Mouse (Mus musculus) adrenal gland, adult 8-10 months (tissue): ENCODE measurements at regions not wholly inside any gene's neighbourhood (a gene's known extent, or its start where the extent isn't known, plus 50 kb on each side); places are given as distances from the start of the nearest gene placed in this dataset.
A peak's percentile ranks its signal among the peaks of the same experiment; 100 is the strongest.

ENCODE experiments used
- DNase-seq: peaks from one replicate; pipeline ENCODE4 v3.0.0; 2022

DNA sequence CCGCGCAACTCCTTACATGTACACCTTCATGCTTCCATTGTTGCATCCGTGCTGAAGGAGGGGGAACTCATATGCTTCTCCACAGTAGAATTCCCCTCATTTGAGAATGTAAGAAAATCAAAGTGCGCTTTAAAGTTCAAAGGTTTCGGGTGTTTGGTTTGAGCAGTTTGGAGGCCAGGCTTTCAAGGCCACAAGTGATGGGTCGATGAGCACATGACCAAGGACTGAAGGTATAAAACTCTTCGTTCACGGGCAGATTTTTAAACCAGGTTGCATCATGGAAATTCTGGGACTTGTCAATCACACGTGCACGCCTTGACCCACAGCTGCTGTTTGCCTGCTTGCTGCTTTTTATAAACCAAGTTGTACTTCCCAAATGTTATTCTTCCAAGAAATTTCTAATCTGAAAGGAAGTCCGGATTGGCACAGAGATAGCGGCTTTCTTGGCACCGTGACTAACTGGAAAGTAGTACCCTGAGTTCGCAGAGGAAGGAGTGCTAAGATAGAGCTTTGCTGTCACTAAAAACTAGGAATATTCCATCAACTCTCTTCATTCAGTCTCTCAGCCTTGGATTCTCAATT, 132.7 kb upstream of the Myt1l start:
- DNase-seq, result peak; percentile 37

GRCm38 (mm10) chr12:29404434-29404833, 123.8 kb upstream of the Myt1l start:
- DNase-seq, result no peak

GRCm38 (mm10) chr12:29409336-29410055, 118.7 kb upstream of the Myt1l start:
- DNase-seq, result no peak

GRCm38 (mm10) chr12:29433936-29434335, 94.2 kb upstream of the Myt1l start:
- no peak for DNase-seq

DNA sequence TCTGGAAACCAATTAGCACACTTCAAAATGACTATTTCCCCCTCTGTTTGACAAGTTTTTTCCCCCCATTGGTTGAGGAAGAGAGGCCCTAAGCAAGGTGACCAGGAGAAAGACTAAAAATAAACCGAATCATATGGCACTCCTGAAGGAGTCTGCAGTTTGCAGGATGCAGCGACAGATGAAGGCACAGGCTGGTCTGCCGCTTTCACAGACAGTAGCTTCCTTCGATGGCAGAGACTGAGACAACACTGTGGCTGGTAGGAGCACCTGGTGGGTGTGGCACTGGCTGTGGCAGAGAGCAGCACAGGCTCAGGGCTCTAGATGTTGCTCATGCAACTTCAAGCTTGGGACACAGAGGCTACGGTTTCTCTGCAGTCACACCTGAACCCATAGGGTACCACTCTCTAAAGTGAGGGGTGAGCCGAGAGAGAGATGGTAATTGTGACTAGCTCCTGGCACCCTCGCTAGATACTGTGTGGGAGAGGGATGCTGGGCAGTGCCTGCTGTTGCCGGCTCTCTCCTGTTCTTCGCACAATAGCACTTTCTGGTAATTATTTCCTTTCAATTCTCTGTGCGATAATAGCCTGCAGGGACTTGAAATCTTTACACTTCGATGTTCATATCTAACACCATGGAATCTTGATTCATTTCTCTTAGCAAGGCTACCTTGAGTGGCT, 88.7 kb upstream of the Myt1l start:
- no peak for DNase-seq

DNA sequence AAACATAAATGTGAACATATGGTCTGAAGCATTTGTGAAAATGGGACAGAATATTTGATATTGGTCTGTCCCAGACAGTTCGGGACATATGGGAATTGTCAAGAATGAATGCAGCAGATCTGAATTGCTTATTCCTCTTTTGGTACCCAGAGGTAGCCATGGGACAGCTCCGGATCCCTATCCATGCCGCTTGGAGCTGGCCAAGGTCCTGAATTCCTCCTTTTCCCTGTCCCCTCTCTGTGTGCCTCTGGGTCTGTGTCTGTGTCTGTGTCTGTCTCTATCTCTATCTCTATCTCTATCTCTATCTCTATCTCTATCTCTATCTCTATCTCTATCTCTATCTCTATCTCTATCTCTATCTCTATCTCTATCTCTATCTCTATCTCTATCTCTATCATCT, 63.0 kb upstream of the Myt1l start:
- DNase-seq, result peak; percentile 33
